Mouse (Mus musculus) common myeloid progenitor, adult 5-6 weeks (primary cell): ENCODE measurements at regions not wholly inside any gene's neighbourhood (a gene's known extent, or its start where the extent isn't known, plus 50 kb on each side); places are given as distances from the start of the nearest gene placed in this dataset.
"Not testable (repeated sequence)": the region's sequence is repeated elsewhere in the genome, so short reads cannot be mapped to it uniquely, and the experiment has no call there.

ENCODE experiments used
- ATAC-seq: replicated peaks from 2 replicates; pipeline ENCODE4 v1.8.0; 2016; ENCODE audit warnings: low read depth, mild to moderate bottlenecking, moderate TSS enrichment, inconsistent platforms; ENCODE audit not compliant: poor library complexity, severe bottlenecking

DNA sequence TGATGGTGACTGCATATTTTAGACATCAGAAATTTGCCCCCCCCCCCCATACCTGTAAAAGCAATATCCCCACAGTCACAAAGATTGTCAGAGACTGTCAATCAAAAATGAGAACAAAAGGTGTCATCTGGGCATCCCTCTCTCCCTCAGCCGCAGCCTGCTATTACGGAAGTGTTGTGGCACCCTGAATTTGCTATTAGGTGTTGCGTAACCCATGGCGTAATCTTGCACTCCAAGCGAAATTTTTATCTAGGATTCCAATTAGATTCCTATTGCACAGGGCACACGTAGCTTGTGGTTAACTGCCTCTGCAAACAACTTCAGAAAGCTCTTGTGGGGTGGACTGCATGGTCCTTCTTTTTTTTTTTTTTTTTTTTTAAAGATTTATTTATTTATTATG, 289.9 kb downstream of the Phf3 start:
- ATAC-seq = no peak

DNA sequence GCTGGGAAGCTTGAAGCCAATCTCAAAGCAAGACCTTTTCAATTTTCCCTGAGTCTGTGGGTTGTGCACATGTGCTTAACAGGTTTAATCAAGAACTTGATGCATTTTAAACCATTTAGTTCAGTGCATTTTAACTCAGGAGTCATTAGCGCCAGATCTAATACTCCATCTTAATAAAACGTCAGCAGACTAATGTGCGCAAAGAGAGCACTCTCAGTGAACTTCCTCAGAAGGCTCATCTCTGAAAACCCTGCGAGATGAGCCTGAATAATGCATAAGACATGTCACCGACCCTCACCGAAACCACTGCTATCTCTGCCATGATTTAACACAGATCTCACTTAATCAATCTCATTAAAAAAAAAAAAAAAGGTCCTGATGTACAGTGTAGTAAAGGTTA, 309.0 kb downstream of the Phf3 start:
- ATAC-seq = no peak

DNA sequence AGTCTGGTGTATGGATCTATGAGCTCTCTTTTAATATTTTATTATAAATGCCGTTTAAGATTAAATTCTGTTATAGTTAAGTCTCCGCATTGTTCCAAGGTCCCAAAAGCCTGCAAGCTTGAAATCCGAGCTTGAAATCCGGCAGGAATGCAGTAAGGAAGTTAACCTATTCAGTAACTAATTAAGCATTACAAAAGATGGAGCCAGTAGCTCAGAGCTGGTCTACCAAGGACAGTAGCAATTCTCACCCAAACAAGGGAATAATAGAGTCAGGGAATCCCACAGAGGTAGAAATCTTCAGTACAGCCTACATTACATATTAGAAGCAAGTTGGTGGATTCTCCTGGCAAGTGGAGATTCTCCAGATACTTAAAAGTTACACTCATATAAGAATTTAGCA, 325.0 kb downstream of the Phf3 start:
- not testable (repeated sequence) for ATAC-seq

DNA sequence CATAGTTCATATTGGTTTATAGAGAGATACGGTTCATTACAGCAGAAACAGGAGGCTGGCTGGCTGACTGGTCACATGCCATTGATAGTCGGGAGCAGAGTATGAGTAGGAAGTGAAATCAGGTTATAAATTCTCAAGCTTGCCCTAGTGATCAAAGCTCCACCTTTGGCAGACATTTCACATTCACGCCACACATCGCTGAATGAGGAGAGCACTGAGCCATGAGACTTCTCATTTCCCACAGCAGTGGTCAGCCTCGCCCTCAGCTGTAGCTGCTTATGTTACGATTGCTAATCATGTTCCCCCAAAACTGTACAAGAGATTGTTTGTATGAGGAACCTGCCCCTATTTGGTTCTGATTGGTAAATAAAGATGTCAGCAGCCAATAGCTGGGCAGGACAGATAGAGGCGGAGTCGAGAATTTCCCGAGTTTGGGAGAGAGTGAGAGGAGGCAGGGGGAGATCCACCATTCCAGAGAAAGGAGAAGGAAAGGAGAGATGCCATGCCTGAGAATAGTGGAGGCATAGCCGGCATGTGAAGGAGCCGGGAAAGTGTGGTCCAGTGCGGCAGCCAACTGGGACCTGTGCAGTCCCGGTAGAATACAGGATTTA, 333.5 kb downstream of the Phf3 start:
- no peak for ATAC-seq

DNA sequence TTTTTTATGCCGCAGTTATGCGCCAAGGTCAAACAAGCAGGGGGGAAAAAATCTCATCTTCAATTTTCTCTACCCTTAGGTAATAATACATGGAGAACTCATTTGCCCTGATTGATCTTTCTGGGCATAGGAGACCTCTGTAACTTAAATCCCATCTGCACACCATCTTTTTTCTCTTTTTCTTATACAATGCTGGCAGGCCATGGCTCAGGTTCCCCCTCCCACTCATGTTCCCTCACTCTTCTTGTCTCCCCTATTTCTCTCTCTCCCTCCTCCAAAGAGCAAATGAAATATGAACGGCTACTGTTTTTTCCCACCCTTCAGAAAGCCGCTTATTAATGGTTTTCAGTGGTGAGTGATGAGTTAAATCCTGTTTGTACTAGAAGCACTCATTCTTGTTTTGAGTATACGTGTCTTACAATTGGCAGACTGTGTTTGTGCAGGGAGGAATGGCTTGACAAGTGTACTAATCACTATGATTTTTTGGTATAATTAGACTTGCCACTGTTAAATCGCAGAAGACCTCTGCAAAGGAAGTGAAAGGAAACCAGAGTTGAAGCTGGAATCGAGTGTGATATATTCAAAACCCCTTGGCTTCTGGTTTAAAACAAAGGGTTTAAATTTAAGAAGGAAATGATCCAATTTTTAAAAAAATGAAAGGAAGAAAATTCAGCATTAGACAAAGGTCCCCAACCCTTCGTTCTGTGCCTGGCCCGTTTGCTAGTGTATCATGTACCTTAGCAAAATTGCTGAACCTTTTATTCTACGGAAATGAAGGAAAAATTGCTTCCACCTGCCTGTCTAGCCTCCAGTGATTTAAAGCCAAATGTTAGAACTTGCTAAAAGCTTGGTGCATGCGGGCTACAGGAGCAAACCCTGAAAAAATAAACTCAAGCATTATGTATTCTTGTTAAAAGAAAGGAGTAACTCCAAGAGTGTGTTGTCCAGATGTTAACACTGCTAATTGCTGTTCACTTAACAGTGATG, 336.4 kb downstream of the Phf3 start:
- no peak for ATAC-seq

DNA sequence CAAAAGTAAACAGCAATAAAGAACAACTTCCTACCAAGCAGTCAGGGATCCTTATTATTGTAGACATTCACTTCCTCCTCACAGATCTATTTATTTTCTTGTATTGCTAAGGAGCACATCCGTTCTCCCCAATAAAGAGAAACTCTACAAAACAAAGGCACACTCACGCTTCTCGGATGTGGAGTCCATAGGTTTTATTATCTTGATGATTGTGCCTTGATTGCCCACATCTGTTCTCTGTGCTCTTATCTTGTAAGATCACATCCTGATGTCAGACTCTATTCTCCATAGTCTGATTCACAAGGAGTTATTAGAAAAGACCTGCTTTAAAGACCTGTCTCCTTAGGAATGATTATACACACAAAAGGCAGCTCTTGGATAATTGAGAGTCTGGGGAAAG, 356.4 kb downstream of the Phf3 start:
- no peak for ATAC-seq

DNA sequence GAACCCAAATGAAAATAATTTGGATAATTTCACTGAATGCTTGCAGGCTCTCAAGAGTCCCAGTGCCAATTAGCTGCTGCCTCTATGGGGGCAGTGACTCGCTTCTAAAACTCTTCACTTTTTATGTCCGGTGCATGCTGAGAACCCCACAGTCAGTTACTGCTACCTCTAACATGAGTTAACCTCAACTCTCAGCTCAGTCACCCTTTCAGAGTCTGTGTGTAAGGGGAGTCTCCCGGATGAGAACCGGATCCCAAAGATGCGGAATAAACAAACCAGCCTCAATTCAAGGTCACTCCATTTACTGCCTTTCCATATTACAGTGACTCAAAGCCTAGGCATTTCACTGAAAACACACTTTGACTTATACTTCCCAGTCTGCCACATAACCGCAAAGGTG, 357.9 kb downstream of the Phf3 start:
- no peak for ATAC-seq

DNA sequence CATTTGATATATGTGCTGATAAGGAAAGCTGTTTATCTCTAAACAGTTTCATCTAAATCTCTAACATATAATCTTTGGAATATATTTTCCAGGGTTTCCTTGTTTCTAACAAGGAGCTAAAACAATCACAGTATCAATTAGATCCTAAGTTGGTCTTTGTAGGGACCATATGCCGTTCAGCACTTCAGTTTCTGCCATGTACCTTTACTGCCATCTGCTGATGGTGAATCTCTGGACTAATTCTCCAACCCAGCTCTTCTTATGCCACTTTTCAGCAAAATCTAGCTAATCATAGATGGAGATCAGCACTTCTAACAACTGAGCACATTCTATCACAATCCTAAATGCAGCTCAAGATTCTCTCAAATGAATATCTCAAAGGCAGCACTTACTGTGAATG, 370.5 kb downstream of the Phf3 start:
- ATAC-seq = no peak

DNA sequence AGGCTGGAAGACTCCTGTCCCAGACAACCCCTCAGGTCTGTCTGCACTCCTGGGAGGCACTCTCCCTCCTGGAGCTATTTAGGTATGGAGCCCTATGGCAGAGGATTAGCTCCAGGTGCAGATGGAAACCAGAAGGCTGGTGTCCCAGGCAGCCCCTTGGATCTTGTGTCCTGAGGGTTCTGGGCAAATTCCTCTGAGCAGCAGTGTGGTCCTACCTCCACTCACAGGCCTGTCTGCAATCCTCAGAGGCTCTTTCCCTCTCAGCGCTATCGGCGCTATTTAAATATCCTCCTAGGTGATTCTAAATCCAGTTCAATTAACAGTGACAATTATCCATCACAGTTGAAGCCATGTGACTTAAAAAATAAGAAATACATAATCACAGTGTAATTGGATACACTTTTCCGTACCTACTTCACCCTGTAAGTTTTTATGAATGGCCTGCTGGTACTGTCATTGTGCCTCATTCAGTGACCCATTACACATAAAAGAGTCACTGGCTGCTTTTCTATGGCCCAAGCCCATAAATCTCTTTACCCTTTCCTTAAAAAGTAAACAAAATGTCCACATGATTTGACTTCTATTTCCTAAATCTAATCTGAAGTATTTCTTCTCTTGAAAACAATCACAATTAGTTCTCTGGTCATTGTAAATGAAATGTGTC, 413.3 kb downstream of the Phf3 start:
- ATAC-seq = no peak

DNA sequence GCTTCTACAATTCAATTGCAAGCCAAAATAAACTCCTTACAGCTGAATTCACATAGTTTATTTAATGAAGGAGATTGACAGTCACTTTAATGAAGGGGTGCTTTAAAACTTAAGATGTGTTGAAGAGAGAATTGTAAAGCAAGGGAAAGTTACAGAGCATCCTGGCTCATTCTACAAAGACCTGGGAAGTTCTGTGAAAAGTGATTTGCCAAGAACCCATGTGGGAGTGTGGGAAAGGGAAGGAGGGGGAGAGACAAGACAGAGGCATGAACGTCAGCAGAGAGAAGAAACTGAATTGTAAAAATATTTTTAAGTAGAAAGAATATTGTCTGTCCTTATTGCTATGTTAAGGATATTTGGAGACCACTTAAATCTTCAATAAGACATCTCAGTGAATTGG, 435.8 kb downstream of the Phf3 start:
- no peak for ATAC-seq

DNA sequence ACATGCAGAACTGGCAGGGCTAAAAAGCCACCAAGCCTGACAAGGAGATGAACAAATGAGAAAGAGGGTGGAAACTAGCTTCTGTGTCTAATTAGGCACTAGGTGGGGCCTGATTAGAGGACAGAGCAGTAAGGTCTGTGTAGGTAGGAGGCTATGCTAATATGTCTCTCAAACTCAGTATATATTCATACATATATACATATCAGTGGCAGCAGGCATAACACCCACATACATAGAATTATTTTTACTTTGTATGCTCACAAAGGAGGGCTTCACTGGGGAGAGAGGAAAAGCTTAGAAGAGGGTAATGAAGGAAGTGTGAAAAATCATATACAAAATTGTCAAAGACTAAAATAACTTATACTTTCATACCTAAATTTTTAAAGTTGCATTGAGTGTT, 457.1 kb downstream of the Phf3 start:
- ATAC-seq = no peak

DNA sequence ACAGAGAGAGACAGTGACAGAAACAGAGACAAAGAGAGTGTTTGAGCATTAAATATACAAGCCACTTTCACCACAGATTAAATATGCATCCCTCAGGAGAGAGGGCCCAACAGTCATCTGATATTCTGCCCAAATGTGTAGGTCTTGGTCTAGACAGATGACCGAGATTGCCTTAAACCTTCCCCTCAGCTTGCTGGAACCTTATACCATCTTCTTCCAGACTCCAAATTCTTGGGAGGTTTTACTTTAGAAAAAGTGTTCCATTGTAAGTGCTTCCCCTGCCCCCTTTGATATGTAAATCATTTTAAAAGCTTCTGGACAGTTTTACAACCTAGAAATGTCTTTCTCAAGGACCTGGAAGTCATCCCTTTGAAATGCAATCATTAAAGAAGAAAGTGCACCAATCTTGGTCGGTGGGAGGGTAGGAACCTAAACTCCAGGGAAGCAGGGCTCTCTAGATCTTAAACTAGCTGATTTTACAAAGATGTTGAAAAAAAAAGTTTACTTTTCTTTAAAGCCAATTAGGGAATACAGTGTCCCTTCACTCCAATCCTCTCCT, 458.8 kb downstream of the Phf3 start:
- no peak for ATAC-seq
